Mouse (Mus musculus) heart, postnatal 25 days (tissue): ENCODE measurements around the gene Olfr90. TPM values are rescaled to one million over a fixed set of nuclear protein-coding genes. Genes with fewer than 3 reads are reported as not detected.

Source experiments
- DNase-seq: peaks from one replicate; pipeline ENCODE4 v3.0.0; 2022; ENCODE audit warnings: low spot score
- intact Hi-C: fragments of 180-260 bp; cut with DNase I; formaldehyde crosslinking; loops from one replicate; pipeline ENCODE4 v1.15.1; 2025
- total RNA-seq, 2 experiments: library from RNA; stranded (reverse); gene quantifications; 2 replicates each; pipeline ENCODE4 v1.2.3; 2021

Gene Olfr90
- total RNA-seq, 2 experiments from 2014 or later, result not detected

- intact Hi-C loops, result no loop called here
- no peak for DNase-seq
These were observed 25.2 kb downstream of the Olfr90 start for GRCm38 (mm10) chr17:37063063-37063462.

- intact Hi-C loops, result no loop called here
These were observed 26.1 kb downstream of the Olfr90 start for GRCm38 (mm10) chr17:37062101-37062641.

GRCm38 (mm10) chr17:37061435-37061834 lies 26.9 kb downstream of the Olfr90 start:
- intact Hi-C loops, result no loop called here
- DNase-seq, result no peak

More at GRCm38 (mm10) chr17:37062101-37062641, 26.1 kb downstream of the Olfr90 start:
- no peak for DNase-seq

- no peak for DNase-seq
- intact Hi-C loops, result no loop called here
These were observed 31.3 kb downstream of the Olfr90 start for GRCm38 (mm10) chr17:37056957-37057356.

- no peak for DNase-seq
- intact Hi-C loops, result no loop called here
These were observed 36.6 kb downstream of the Olfr90 start for GRCm38 (mm10) chr17:37051745-37052144.

GRCm38 (mm10) chr17:37050876-37051275 lies 37.4 kb downstream of the Olfr90 start:
- DNase-seq, result no peak
- intact Hi-C loops, result no loop called here

- peak; percentile 68 for DNase-seq
- intact Hi-C loops, result no loop called here
These were observed 37.9 kb downstream of the Olfr90 start for GRCm38 (mm10) chr17:37050399-37050798.

- intact Hi-C loops, result loop anchor here (5.0 kb wide), 4 partner anchors 47 to 227 kb away; partner anchors contain the start of genes Trim40, Zfp57, Znrd1 and Znrd1as
- peak; percentile 20 for DNase-seq
These were observed 38.6 kb downstream of the Olfr90 start for GRCm38 (mm10) chr17:37049570-37050310.

GRCm38 (mm10) chr17:37048383-37048782 lies 39.9 kb downstream of the Olfr90 start:
- intact Hi-C loops, result loop anchor here (5.0 kb wide), 4 partner anchors 46 to 226 kb away; partner anchors contain the start of genes Trim40, Zfp57, Znrd1 and Znrd1as
- DNase-seq, result no peak

GRCm38 (mm10) chr17:37047981-37048380 lies 40.3 kb downstream of the Olfr90 start:
- DNase-seq, result no peak
- intact Hi-C loops, result loop anchor here (2.0 to 5.0 kb wide), 5 partner anchors 46 to 226 kb away; partner anchors contain the start of genes Trim40, Zfp57, Znrd1 and Znrd1as

- no peak for DNase-seq
- intact Hi-C loops, result loop anchor here (2.0 to 5.0 kb wide), 5 partner anchors 45 to 225 kb away; partner anchors contain the start of genes Trim40, Zfp57, Znrd1 and Znrd1as
These were observed 40.8 kb downstream of the Olfr90 start for GRCm38 (mm10) chr17:37047332-37047976.

GRCm38 (mm10) chr17:37046312-37047112 lies 41.8 kb downstream of the Olfr90 start:
- intact Hi-C loops, result loop anchor here (2.0 to 5.0 kb wide), 5 partner anchors 44 to 224 kb away; partner anchors contain the start of genes Trim40, Zfp57, Znrd1 and Znrd1as
- DNase-seq, result peak; percentile 17

GRCm38 (mm10) chr17:37045611-37046311 lies 42.5 kb downstream of the Olfr90 start, which contains the start of gene Gabbr1:
Gabbr1 (plus strand) TSS chr17:37045966.
- intact Hi-C loops, result loop anchor here (2.0 to 5.0 kb wide), 5 partner anchors 43 to 223 kb away; partner anchors contain the start of genes Trim40, Zfp57, Znrd1 and Znrd1as

GRCm38 (mm10) chr17:37044651-37045244 lies 43.6 kb downstream of the Olfr90 start:
- intact Hi-C loops, result loop anchor here (5.0 kb wide), 4 partner anchors 42 to 222 kb away; partner anchors contain the start of genes Trim40, Zfp57, Znrd1 and Znrd1as
- no peak for DNase-seq

More at GRCm38 (mm10) chr17:37045611-37046311, 42.5 kb downstream of the Olfr90 start, which contains the start of gene Gabbr1:
- DNase-seq, result peak; percentile 68

- intact Hi-C loops, result no loop called here
- no peak for DNase-seq
These were observed 49.0 kb downstream of the Olfr90 start for GRCm38 (mm10) chr17:37039127-37039894.
